Mouse (Mus musculus) urinary bladder, postnatal 36 days (tissue): ENCODE data around the gene Dmpk.

Experiments
- DNase-seq, 2 experiments: peaks; one replicate each; pipeline ENCODE4 v3.0.0; 2022; ENCODE audit warnings: low spot score in 2 of 2, mixed read lengths in 1 of 2

Dmpk gene

GRCm38 (mm10) chr7:19075723-19076585 is 7.7 kb upstream of the Dmpk start, which contains the start of gene Dmwd:
Gene Dmwd (plus strand): TSS chr7:19076227.
- peak; percentile 83 to 93 for DNase-seq

GRCm38 (mm10) chr7:19076586-19076991 is 7.1 kb upstream of the Dmpk start:
- no peak for DNase-seq

GRCm38 (mm10) chr7:19077761-19078160 is 5.9 kb upstream of the Dmpk start:
- no peak for DNase-seq

GRCm38 (mm10) chr7:19078732-19079131 is 4.9 kb upstream of the Dmpk start:
- no peak for DNase-seq

GRCm38 (mm10) chr7:19080451-19080950 is 3.1 kb upstream of the Dmpk start:
- no peak for DNase-seq

GRCm38 (mm10) chr7:19082171-19082570 is 1.5 kb upstream of the Dmpk start:
- no peak for DNase-seq

GRCm38 (mm10) chr7:19083096-19083495 is 553 bp upstream of the Dmpk start:
- peak in 1 of 2 experiments; percentile 52 for DNase-seq

- DNase-seq = peak in 1 of 2 experiments; percentile 51
Measured at GRCm38 (mm10) chr7:19084277-19084771, 675 bp downstream of the Dmpk start.

GRCm38 (mm10) chr7:19084921-19085473 is 1.3 kb downstream of the Dmpk start:
- no peak for DNase-seq

- no peak for DNase-seq
Measured at GRCm38 (mm10) chr7:19085495-19085894, 1.8 kb downstream of the Dmpk start.

- peak in 1 of 2 experiments; percentile 61 for DNase-seq
Measured at GRCm38 (mm10) chr7:19086042-19086441, 2.4 kb downstream of the Dmpk start.

GRCm38 (mm10) chr7:19086760-19087159 is 3.1 kb downstream of the Dmpk start:
- DNase-seq = no peak

GRCm38 (mm10) chr7:19088813-19089212 is 5.2 kb downstream of the Dmpk start:
- no peak for DNase-seq

GRCm38 (mm10) chr7:19091913-19092312 is 8.3 kb downstream of the Dmpk start:
- no peak for DNase-seq

- no peak for DNase-seq
Measured at GRCm38 (mm10) chr7:19092381-19093173, 8.9 kb downstream of the Dmpk start.

- DNase-seq = peak; percentile 85 to 86
Measured at GRCm38 (mm10) chr7:19093174-19093521, 9.5 kb downstream of the Dmpk start.

- peak; percentile 92 to 97 for DNase-seq
Measured at GRCm38 (mm10) chr7:19093537-19094385, 10.1 kb downstream of the Dmpk start.

GRCm38 (mm10) chr7:19094471-19094825 is 10.8 kb downstream of the Dmpk start, which contains the start of gene Six5:
Gene Six5 (plus strand): TSS chr7:19094594.
- DNase-seq = peak in 1 of 2 experiments; percentile 54

GRCm38 (mm10) chr7:19094826-19095750 is 11.4 kb downstream of the Dmpk start:
- peak; percentile 56 to 57 for DNase-seq

- peak in 1 of 2 experiments; percentile 76 for DNase-seq
Measured at GRCm38 (mm10) chr7:19095751-19096110, 12.1 kb downstream of the Dmpk start.
